Mouse (Mus musculus) frontal cortex, postnatal 10 days (tissue): ENCODE results near the gene Tmem107.
"Not testable (repeated sequence)": the region's sequence is repeated elsewhere in the genome, so short reads cannot be mapped to it uniquely, and the experiment has no call there.

Source experiments
- DNase-seq, 2 experiments: peaks; one replicate each; pipeline ENCODE4 v3.0.0; 2022; ENCODE audit warnings: low spot score in 2 of 2, mixed read lengths in 1 of 2

Gene Tmem107

DNA sequence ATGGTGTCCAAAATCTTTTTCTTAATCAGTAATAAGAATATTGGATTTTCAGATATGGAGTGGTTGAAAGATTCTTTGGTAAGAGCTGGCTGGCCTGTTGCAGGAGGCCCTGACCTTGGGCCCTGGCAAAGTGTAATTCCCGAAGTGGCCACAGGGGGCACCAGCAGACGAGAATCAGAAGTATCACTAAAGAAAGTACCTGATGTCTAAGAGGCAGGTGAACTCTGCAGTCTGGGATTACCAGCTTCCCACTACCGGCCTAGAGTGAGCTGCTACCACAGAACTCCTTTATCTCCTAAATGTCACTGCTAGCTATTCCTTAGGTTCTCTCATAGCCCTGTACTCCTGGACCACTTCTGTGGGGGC is 21.8 kb downstream of the Tmem107 start:
- peak; percentile 54 to 76 for DNase-seq

GRCm38 (mm10) chr11:69092871-69093270 is 22.3 kb downstream of the Tmem107 start:
- DNase-seq = no peak

DNA sequence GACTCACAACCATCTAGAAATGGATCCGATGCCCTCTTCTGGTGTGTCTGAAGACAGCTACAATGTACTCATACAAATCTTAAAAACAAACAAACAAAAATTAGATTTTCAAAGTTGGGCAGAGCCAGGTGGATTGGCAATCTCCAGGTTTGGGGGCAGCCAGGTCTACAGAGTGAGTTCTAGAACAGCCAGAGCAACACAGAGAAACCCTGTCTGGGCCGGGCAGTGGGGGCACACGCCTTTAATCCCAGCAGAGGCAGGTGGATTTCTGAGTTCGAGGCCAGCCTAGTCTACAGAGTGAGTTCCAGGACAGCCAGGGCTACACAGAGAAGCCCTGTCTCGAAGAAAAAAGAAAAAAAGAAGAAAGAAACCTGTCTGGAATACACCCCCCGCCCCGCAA is 23.2 kb downstream of the Tmem107 start:
- not testable (repeated sequence) for DNase-seq

- peak; percentile 100 for DNase-seq
Measured at GRCm38 (mm10) chr11:69094697-69095429, 24.3 kb downstream of the Tmem107 start, which contains the start of gene Per1. Gene Per1, plus strand, starts transcription at chr11:69095217.

DNA sequence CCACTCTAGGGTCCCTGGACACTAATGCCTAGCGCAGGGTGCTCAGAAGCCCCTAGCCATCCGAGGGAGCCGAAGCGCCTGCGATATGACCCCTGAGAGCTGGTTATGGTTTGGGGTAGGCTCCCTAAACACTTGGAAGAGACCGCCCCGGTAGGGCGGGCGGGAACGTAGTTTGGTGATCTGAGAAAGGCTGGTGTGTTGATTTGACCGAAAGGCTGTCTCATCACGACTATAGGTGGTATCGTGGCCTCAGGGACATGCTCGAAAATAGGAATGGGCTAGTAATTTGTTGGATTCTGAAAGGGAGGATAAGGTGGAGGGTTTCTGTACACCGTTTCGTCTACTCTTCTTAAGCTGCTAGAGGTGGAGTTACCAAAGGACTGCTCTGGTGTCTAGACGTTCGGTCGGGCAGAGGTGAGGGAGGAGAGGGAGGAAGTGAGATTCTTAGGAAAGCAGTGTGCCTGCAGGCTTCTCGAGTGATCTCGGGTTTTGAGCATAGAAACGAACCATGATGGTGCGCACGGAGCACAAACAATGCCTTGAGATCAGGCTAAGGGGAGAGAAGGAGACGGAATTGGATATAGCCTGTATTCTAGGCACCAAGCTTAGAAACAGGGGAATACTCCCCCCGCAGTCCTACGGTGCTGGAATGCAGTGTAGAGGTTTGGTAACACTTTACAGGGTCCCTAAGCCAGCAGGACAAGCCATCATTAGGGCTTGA is 25.1 kb downstream of the Tmem107 start:
- DNase-seq = peak in 1 of 2 experiments; percentile 29

DNA sequence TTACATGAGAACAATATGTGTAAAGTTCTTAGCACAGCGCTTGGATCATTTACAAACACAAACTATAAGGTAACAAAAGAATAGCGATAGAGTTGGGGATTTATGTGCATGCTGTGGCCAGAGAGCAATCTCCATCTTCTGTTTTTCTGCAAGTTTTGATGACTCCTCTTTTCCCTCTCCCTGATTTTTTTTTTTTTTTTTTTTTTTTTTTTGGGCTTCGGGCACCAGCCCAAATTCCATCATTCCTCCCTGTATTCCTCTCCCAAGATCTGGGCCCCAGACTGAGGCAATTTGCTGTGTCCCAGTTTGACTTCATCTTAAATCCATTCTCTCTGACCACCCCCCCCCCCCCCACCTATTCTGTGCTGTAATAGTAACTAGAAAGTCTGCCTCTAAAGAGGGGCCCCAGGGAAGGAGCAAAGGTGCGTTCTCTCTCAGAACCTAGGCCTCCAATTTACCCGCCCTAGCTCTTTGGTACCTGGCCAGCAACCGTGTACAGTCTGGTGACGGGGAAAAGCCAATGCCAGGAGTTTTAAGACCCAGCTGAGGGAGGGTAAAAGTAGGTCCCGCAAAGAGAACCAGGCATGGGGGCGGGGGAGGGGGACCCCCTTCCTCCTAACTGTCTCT is 25.9 kb downstream of the Tmem107 start:
- no peak for DNase-seq

GRCm38 (mm10) chr11:69096987-69097900 is 26.6 kb downstream of the Tmem107 start:
- peak; percentile 94 to 97 for DNase-seq

DNA sequence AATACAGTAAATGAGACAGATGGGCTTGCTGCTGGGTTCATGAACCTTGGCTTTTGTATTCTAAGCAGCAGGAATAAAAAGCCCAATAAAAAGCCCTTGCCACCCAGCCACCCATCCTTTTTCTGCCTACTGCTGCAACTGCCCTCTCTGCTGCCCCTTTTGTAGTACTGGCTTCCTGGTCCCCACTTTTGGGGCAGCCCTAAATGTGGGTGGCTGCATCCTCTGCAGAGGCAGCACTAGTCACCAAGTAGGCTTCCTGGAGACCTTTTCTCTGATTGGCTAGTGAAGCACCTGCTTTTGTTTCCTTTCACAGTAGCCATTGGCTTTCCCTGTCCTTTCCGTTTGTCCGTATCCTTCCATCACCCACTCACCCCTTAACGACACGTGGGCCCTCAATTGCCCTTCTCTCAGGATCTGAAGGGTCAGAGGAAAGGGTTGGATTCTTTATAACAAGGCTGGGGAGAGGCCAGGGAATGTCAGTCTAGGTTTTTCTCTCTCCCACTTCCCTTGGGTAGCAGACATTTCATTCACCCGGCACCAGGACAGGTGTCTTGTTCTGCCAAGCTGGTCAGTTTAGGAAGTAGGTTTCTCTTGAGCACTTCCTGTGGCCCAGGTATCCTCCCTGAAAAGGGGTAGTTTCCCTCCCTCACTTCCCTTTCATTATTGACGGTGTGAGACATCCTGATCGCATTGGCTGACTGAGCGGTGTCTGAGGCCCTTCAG is 27.6 kb downstream of the Tmem107 start:
- no peak for DNase-seq

DNA sequence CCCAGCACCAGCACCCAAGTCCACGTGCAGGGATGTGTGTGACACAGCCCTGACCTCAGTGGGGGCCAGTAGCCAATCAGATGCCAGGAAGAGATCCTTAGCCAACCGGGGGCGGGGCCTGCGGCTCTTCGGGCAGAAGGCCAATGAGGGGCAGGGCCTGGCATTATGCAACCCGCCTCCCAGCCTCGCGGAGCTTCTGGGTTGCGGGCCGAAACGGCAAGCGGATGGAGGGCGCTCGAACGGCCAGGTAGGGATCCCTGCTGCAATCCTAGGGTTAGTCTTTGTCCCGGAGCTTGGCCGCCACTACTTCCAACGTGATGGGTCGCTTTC is 28.1 kb downstream of the Tmem107 start:
- DNase-seq = peak; percentile 93 to 95

DNA sequence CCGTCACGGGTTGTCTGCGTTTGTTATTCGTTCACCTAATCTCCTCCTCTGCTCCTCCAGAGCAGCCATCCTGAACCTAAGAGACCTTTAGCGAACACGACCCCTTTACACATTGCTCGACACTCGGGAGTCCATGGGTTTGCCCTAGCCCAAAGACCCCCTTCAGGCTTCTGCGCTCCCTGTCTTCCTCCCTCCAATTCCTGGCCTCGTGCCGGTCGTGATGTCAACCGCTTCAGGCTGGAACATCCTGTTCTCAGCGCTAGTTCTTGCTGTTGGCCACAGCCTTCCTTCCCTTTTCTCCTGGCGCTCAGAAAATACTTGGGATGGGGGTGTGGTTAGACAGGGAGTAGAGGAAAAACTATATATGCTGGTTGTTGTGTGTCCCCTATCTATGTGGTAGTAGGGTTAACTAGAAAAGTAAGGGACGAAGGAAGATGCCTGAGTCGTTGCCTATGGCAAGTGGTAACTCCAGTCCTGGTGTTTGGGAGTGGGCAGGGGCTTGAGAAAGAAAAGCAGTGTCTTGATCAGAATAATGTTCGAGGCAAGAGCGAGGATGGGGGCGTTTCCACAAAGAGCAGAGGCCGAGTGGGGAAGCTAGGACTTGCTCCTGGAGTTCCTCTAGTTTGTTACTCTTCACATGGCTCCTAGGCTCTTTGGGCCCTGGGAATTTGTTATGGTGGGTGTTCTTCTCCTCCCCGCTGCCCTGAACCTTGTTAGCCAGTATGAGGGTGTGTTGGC is 28.7 kb downstream of the Tmem107 start:
- peak in 1 of 2 experiments; percentile 72 for DNase-seq

DNA sequence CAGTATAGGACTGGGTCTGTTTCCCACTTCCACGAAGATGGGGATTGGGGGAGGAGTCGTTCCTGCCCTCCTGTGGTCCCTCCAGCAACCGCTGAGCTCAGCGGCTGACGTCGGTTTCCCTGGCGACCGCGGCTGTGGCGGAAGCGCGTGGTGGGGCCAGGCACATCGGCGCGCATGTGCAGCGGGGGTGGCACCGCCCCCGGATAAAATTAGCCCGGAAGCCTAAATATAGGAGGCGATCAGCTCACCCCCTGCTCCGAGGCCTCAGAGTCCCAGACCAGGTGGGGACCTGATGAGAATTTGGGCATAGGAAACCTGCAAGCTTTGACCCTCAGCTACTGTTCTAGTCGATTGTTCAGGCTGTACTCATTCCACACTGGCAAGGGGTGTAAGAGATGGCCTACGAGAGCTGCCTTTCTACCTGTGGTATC is 29.3 kb downstream of the Tmem107 start:
- DNase-seq = peak; percentile 88 to 92

GRCm38 (mm10) chr11:69100639-69101360 is 30.2 kb downstream of the Tmem107 start:
- DNase-seq = peak; percentile 13 to 54

GRCm38 (mm10) chr11:69101604-69102402 is 31.2 kb downstream of the Tmem107 start:
- peak in 1 of 2 experiments; percentile 7 for DNase-seq

DNA sequence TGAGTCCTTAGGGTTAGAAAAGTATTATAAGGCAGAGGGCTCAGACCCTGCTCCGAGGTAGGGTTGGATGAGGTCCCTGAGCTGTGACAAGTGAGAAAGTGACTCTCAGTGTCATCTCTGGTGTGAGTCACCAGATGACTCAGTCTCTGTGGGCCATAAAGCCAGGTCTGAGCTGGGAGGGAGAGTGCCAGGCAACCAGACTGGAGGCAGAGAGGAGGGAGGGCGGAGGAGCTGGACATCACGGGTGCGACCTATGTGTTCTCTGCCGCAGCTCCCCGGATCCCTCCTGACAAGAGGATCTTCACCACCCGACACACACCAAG is 31.8 kb downstream of the Tmem107 start:
- no peak for DNase-seq

- DNase-seq = peak; percentile 3 to 8
Measured at GRCm38 (mm10) chr11:69103121-69103520, 32.5 kb downstream of the Tmem107 start.

DNA sequence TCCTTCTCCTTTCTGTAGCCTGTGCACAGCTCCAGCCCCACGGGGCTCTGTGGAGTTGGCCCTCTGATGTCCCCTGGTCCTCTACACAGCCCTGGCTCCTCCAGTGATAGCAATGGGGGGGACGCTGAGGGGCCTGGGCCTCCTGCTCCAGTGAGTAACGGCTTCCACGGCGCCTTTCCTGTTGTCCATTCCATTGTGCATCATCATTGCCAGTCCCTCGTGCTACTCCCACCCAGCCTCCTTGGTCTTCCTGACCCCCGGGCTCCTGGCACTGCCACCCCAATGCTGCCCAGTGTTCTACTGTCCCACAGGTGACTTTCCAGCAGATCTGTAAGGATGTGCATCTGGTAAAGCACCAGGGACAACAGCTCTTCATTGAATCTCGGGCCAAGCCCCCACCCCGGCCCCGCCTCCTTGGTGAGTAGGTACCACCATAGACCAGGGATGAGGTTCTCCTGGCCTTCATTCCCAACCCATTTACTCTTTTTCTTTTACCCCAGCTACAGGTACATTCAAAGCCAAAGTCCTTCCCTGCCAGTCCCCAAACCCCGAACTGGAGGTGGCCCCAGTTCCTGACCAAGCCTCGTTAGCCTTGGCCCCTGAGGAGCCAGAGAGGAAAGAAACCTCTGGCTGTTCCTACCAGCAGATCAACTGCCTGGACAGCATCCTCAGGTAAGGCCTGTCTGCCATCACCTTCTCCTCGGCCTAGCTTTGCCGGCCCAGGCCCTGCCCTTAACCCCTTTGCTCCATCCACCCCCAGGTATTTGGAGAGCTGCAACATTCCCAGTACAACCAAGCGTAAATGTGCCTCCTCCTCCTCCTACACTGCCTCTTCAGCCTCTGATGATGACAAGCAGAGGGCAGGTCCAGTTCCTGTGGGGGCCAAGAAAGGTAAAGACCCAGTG is 33.2 kb downstream of the Tmem107 start:
- peak; percentile 8 to 9 for DNase-seq

- no peak for DNase-seq
Measured at GRCm38 (mm10) chr11:69104487-69104886, 33.9 kb downstream of the Tmem107 start.

DNA sequence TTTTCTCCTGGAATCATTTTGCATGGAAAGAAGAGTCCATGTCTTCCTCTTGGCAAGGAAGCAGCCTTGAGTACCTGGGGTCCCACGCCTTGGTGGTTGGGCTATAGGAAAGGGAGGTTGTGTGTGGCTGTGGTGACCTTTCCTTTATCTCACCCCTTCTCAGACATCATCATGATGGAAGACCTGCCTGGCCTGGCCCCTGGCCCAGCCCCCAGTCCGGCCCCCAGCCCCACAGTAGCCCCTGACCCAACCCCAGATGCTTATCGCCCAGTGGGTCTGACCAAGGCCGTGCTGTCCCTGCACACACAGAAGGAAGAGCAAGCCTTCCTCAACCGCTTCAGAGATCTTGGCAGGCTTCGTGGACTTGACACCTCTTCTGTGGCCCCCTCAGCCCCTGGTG is 34.6 kb downstream of the Tmem107 start:
- DNase-seq = no peak
